Mouse (Mus musculus): ENCODE data around the gene Mpzl2. TPM values are rescaled to one million over a fixed set of nuclear protein-coding genes. Genes with fewer than 3 reads are reported as not detected.

Mpzl2 gene
- total RNA-seq, 2 experiments from 2014 or later = 0.54 to 0.90 TPM

DNA sequence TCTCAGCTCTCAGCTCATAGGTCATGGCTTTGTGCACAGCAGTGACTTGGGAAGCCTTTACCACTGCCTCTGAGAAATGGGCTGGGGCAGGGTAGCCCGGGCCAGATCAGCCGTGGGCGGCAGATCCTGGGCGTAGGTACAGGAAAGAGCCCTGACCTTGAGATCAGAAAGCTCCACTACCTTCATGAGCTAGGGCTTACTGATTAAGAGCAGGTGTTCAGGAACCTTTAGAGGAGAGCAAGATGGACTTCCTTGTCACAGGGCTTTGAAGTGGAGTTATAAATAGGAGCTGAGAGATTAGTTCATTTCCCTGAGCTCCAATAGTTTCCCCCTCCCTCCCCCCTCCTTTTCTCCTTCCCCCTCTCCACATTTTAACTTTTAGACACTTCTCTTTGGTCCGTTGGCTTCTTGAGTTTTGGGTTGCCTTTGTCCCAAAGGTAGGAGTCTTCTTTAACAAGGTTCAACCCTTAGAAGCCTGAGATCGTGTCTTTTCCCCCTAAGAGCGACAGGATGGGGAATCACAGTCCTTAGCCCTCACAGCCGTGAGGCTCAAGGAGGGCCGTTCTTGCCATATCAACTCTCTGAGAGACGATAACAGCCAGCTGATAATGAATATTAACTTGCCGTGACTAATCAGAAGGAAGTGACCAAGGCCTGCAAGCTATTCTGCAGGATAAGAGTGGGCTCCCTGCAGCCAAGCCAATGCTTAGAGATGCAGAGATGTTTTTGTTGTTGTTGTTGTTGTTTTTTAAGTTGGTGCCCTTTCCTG is 63.8 kb downstream of the Mpzl2 start:
- Histone ChIP-seq H3K4me3 (no peak overlapping the region), H3K27ac (no peak overlapping the region)
- TF ChIP-seq CTCF (conservative IDR thresholded peaks at IDR 0.05) = no peak
- DNase-seq (ENCODE audit: low spot score in 2 of 2) = no peak

Other genes starting within 250 kb of the Mpzl2 start
- gene Tmem25, start 240.5 kb upstream of the Mpzl2 start, total RNA-seq (2021) = 10 to 100 TPM; 50.0 to 50.3 TPM
- 1 to 10 TPM; 1.1 to 1.7 TPM for gene Ttc36, start 236.7 kb upstream of the Mpzl2 start, total RNA-seq (2021)
- gene Kmt2a, start 158.5 kb upstream of the Mpzl2 start, total RNA-seq (2021) = 10 to 100 TPM; 68.3 to 80.7 TPM
- 100 to 1,000 TPM; 309 to 349 TPM for gene Atp5l, start 119.1 kb upstream of the Mpzl2 start, total RNA-seq (2021)
- gene Ube4a, start 74.2 kb upstream of the Mpzl2 start, total RNA-seq (2021) = 10 to 100 TPM; 73.0 to 75.2 TPM
- gene Cd3g, start 59.4 kb upstream of the Mpzl2 start, total RNA-seq (2021) = not detected
- not detected for gene Cd3d, start 58.0 kb upstream of the Mpzl2 start, total RNA-seq (2021)
- gene Cd3e, start 30.2 kb upstream of the Mpzl2 start, total RNA-seq (2021) = not detected
- gene Mpzl3, start 15.4 kb downstream of the Mpzl2 start, total RNA-seq (2021) = 1 to 10 TPM; 4.2 to 4.7 TPM
- 1 to 10 TPM in 1 of 2 experiments, not detected in 1; 1.3 TPM for gene Jaml, start 39.4 kb downstream of the Mpzl2 start, total RNA-seq (2021)
- gene Scn2b, start 78.0 kb downstream of the Mpzl2 start, total RNA-seq (2021) = 100 to 1,000 TPM; 245 to 254 TPM
- gene Scn4b, start 98.6 kb downstream of the Mpzl2 start, total RNA-seq (2021) = 10 to 100 TPM; 10.9 to 12.1 TPM
- gene BC049352, start 142.2 kb downstream of the Mpzl2 start, total RNA-seq (2021) = under 1 TPM; 0.44 to 0.72 TPM
- gene Tmprss4, start 164.3 kb downstream of the Mpzl2 start, total RNA-seq (2021) = not detected
- gene Il10ra, start 229.3 kb downstream of the Mpzl2 start, total RNA-seq (2021) = 1 to 10 TPM; 2.4 to 2.6 TPM

Data from layer of hippocampus, adult 2 months (tissue).